Mouse (Mus musculus) embryonic stem cell, embryonic (primary cell): ENCODE data around the gene Rbfox1.

ENCODE experiments used
- CTCF ChIA-PET, 4 experiments: fragments of 300-600 bp in 2 of 4; fragments of 350-600 bp in 2 of 4; sonication (Branson Sonifier 250); formaldehyde crosslinking; loops; one replicate each; lab custom pipeline; 2022; ENCODE audit warnings: inconsistent platforms in 2 of 4; lab: Charles Lee
- POLR2A ChIA-PET, 4 experiments: fragments of 300-600 bp in 2 of 4; fragments of 350-600 bp in 2 of 4; sonication (Branson Sonifier 250); formaldehyde crosslinking; loops; one replicate each; lab custom pipeline; 2022; ENCODE audit warnings: antibody characterized with exemption in 4 of 4, inconsistent platforms in 1 of 4; lab: Charles Lee

The Rbfox1 gene

GRCm38 (mm10) chr16:7279544-7279943 lies 1394.4 kb downstream of the Rbfox1 start:
- ChIA-PET CTCF (no interaction called here), POLR2A (no interaction called here)

GRCm38 (mm10) chr16:7282257-7282656 lies 1397.1 kb downstream of the Rbfox1 start:
- ChIA-PET POLR2A (no interaction called here), CTCF (no interaction called here)

- POLR2A ChIA-PET = no interaction called here
Measured at GRCm38 (mm10) chr16:7292985-7293805, 1408.0 kb downstream of the Rbfox1 start.

GRCm38 (mm10) chr16:7302416-7302815 lies 1417.3 kb downstream of the Rbfox1 start:
- ChIA-PET CTCF (interaction anchor here in 1 of 4 experiments (0.6 kb wide), 2 partner anchors 152 to 501 kb away, joined by 3 to 19 read pairs; no protein-coding TSS in a partner anchor), POLR2A (no interaction called here)

More at GRCm38 (mm10) chr16:7292985-7293805, 1408.0 kb downstream of the Rbfox1 start:
- CTCF ChIA-PET = no interaction called here

- ChIA-PET CTCF (no interaction called here), POLR2A (no interaction called here)
Measured at GRCm38 (mm10) chr16:7329196-7329595, 1444.0 kb downstream of the Rbfox1 start.

- ChIA-PET CTCF (interaction anchor here in 1 of 4 experiments (0.6 kb wide), 1 partner anchor 65 kb away, joined by 4 read pairs; no protein-coding TSS in a partner anchor), POLR2A (interaction anchor here in 2 of 4 experiments (0.6 kb wide), 2 partner anchors 378 to 749 kb away, joined by 3 to 6 read pairs; no protein-coding TSS in a partner anchor)
Measured at GRCm38 (mm10) chr16:7341186-7341585, 1456.0 kb downstream of the Rbfox1 start.

DNA sequence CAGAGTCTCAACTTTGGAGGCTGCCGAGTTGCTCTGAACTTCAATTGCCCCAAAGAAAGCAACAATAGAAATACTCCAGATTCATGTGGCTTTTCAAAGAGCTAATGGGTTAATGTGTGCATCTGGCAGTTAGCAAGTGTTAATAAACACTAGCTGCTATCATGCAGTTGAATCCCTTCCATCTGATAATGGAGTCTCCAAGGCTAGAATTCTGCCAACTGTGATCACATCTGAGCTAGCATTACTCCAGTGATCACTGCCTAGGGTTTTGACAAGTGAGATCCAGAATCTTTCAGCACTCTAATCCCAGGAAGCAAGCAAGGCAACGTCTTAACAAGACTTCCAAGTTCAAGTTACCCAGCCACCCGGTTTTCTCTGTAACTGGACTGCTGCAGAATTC lies 1460.1 kb downstream of the Rbfox1 start:
- ChIA-PET POLR2A (no interaction called here), CTCF (no interaction called here)

DNA sequence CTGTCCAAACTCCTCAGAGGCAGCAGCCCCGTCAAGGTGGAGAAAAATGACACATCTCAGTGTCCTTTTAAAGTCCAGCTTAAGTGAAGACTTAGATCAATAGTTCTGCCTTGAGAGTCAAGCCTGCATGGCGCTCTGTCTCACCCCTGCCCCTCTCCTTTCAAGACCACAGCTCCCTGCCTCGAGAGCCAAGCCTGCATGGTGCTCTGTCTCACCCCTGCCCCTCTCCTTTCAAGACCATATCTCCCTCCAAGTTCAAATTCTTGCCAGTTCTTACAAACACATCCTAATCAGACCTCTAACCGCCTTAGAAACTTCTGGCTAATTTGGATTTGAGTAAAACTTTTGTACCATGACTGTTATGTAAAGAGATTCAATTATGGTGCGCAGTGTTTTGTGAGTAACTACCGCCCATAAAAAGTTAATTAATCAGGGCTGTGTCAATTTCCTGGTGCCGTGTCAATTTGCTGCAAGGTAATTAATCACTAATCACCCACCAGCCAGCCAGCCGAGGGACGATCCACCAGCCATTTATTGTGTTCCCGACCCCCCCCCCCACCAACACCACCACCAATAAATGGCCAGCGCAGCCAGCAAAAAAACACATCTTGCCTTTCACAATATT lies 1461.0 kb downstream of the Rbfox1 start:
- ChIA-PET CTCF (no interaction called here), POLR2A (no interaction called here)

DNA sequence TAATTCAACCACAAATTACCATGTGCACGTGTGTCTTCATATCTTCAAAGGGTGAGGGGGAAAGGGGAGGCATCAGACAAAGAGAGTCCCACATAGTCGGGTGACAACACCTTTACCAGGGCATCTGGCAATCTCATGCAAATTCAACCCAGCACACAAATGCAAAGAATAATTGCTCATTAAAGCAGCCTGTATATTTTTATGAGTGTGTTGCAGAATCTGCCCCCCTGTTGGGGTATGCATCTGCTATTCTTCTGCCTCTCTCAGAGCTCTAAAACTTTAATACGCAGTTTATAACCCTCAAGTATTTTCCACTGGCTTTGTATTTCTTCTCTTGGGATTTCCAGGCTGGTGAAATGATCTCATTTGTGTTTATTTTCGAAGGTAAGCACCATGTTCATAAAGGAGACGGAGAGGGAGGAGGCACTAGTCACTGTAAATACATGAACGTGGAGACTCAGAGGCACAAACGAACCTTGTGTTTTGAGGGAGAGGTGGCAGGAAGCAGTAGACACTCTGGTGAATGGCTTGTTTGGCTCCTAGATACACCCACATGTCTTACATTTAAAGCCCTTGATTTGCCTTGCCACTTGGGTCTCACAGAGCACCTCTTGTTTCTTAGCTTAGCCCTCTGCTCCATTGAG lies 1462.5 kb downstream of the Rbfox1 start:
- POLR2A ChIA-PET = no interaction called here

DNA sequence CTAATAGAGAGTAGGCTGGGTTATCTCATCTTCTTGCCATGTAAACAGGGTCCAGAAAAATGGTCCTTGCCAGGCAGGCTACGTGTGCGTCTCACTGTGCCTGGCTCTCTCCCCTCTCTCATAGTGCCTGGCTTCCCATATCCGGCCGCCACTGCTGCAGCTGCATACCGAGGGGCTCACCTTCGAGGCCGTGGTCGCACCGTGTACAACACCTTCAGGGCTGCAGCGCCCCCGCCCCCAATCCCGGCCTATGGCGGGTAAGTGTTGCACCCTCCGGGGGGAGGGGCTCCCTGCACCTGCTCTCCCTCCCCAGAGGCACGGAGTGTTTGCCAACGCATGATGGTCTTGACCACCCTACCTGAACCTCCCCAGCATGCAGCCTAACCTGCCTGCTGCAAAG lies 1467.7 kb downstream of the Rbfox1 start:
- ChIA-PET CTCF (no interaction called here), POLR2A (no interaction called here)

More for the DNA sequence above, 1462.5 kb downstream of the Rbfox1 start:
- CTCF ChIA-PET = no interaction called here

DNA sequence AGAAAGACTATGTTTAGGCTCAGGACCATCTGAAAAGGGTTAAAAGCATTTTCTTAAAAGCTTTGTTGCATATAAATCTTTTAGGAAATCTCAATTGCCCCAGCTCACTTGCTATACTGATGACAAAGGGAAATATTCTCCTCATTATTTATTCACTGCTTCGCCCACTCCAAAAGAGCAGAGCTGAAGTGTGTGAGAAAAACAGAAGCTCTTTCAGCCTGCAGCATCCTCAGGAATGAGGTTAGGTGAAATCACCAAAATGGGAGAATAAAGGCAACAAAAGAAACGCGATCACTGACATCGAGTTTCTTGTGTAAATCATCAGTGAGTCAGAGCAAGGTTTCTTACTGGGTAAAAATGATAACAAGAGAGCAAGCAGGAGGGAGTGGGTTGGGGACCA lies 1469.0 kb downstream of the Rbfox1 start:
- CTCF ChIA-PET = no interaction called here
- POLR2A ChIA-PET = no interaction called here

DNA sequence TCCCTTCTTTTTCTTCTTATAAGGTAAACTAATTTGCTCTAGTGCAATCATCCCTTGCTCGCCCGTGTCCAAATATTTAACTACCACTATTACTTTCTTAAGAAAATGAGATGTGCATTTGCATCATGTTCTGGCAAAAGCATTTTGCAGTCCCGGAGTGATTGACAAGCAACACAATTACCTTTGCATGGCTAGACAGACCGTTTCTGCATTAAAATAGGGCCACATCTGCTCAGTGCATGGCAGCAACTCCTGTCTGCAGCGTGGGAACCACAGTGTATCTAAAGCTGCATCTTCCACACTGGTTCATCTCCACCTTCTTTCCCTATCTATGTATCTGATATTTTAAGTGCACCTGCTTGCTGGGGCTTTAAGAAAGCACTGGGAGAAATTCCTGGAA lies 1473.9 kb downstream of the Rbfox1 start:
- POLR2A ChIA-PET = no interaction called here

DNA sequence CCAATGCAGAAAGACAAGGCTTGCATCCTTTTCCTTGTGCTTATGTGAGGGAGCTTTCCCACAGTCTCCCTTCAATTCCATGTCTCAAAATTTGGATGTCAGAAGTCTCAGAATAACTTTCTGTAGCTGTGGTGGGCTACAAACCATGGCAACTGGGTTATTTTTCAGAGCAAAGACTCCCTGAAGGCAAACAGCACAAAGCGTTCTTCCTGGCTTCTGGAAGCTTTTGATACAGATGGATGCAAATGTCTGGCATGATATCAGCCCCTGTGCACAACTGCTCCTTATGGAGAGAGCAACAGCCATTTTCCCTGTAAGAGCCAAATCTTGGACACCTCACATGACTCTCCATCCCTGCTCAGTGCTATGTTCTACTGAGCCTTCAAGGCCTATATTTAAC lies 1475.6 kb downstream of the Rbfox1 start:
- ChIA-PET POLR2A (no interaction called here), CTCF (no interaction called here)

More for the DNA sequence above, 1473.9 kb downstream of the Rbfox1 start:
- CTCF ChIA-PET = no interaction called here

GRCm38 (mm10) chr16:7365878-7366277 lies 1480.7 kb downstream of the Rbfox1 start:
- ChIA-PET POLR2A (no interaction called here), CTCF (no interaction called here)

DNA sequence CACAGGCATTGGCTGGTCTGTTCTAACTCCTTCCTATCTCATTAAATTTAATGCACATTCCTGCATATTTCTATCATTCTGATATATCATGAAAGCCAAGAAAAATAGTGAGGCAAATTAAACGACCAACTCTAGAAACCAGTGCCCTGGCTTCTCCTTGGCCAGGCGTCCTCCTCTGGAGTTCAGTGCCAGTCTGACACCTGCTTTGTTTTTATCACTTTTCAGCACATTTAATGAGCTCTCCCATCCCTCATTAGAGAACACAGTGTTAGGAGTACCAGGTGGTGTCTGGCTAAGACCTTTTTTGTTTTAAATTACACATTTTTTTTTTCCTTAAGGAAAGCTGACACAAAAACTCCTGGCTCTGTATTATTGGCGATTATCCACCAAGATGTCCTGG lies 1489.0 kb downstream of the Rbfox1 start:
- CTCF ChIA-PET = no interaction called here
- POLR2A ChIA-PET = no interaction called here

DNA sequence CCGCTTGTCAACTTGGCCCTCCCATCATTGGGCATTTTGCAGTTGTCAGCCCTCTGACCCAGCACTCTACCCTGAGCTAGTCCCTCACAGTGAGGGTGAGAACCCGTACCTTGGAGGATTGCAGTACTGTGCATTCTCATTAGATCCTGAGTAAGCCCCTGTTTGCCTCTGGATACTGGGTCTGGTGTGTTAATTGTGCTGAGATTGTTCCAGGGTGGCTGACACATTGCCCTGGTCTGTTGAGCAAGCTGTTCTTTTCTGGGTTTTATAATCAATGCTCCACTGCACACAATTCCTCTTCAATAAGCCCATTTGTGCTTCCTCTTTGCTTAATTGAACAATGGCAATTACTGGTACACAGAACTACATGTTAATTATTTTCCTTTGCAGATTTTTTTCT lies 1489.5 kb downstream of the Rbfox1 start:
- CTCF ChIA-PET = no interaction called here
- POLR2A ChIA-PET = no interaction called here

DNA sequence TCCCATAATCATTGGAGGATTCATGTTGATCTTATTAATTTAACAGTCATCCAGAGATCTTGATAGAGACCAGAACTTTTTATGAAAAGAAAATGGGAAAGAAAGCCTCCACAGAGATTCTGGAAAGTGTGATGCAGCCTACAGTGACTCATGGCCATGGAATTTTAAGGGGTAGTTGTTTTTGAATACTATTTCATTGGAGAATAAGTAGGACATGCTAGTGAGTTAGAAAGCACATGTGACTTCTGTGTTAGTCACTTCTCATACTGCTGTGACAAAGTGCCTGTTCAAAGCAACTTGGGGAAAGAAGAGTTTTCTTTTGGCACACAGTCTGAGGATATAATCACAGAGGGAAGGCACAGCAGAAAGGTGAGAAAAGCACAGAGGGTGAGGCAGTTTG lies 1510.9 kb downstream of the Rbfox1 start:
- POLR2A ChIA-PET = no interaction called here
- CTCF ChIA-PET = no interaction called here

DNA sequence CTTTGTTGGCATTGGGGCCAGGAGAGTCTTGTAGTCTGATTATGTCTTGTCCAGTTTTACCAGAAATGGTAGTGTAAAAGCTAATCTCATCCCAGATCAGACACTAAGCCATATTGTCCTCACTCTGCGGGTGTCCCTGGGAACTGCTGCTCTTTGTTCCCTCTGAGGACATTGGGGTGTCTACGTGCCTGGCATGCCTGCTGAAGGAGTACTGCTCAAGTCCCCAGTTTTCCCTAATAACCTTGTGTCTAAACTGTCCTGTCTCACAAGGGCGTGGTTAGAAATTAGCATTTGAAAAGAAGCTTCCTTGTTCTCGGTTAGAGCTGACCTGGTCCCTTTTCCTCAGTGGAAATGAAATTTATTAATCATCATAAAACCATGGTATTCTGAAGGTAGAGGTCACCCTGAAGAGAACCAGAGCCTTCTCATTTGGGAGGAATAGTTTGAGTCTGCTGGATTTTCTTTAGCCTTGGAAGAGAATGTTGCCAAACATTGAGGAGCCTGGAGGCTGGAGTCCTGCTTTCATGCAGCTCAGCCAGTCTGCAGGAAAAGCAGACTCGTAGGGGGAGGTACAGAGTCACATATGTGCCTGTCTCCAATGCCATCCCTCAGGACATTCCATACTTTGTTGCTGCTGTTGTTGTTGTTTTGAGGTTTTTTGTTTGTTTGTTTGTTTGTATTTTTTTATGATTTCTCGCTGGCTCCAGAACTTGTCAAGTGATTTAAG lies 1519.8 kb downstream of the Rbfox1 start:
- ChIA-PET POLR2A (interaction anchor here in 3 of 4 experiments (0.7 to 1.4 kb wide), 5 partner anchors 14 to 72 kb away, joined by 3 to 7 read pairs (median 3); no protein-coding TSS in a partner anchor), CTCF (interaction anchor here in 1 of 4 experiments (0.5 kb wide), 1 partner anchor 122 kb away, joined by 4 read pairs; no protein-coding TSS in a partner anchor)

DNA sequence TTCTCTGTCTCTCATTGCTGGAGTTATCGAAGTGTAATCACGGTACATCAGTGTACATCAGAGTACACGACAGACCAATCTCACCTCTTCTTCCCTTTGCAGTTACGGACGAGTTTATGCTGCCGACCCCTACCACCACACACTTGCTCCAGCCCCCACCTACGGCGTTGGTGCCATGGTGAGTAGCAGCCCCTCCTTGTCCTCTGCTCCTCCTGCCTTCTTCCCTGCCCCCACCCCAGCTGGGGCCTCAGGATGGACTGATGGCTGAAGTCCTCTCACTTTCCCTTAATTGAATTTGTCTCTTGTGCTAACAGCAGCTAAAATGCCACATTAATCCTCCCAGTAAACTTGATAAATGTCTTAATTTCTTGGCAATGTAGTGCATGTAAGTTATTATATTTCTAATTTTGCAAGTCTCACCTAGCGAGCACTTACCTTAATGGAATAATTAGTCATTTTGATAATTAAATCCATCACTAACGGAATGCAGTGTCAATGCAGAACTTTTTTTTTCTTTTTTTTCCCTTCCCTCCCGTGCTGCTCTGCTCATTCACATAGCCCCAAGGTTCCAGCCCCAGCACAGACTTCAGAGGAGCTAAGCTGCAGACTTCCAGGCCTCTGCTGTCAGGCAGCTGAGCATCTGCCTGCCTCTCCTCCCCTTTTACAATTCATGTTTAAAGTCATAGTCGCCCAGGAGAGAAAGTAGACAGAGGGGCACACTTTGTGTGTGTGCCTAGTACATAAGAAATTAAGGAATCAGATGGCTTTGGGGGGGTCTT lies 1522.9 kb downstream of the Rbfox1 start:
- ChIA-PET CTCF (no interaction called here), POLR2A (no interaction called here)
